In genomic region chr11:83873509-83873908, GRCm38 (mm10) we compare ENCODE assay signal across 25 mouse cellular contexts. TPM values are rescaled to one million over a fixed set of nuclear protein-coding genes. Genes with fewer than 3 reads are reported as not detected.
DNase-seq lines count a peak whose midpoint lies in the region; ATAC-seq and TF ChIP-seq lines count a peak whose summit lies in the region.
"Had no signal": no experiment of that assay in that cellular context is flagged by ENCODE, and none has a peak within 500 bp of the region (broad histone marks: within the 10 kb centered on the region; RNA-seq: fewer than 3 reads in every experiment).

No protein-coding gene starts in this region.

- no peak overlapping the region for H3K4me3 ChIP-seq in kidney, postnatal 0 days (replicated peaks; ENCODE audit: low read depth, low read length)
- H3K4me3 ChIP-seq in small intestine, adult 2 months (ENCODE audit: low read depth, low read length), result no peak overlapping the region
- H3K4me3 ChIP-seq: embryonic facial prominence, embryonic 12.5 days; erythroblast, embryonic 14.5 days; heart, embryonic 15.5 days; hindbrain, embryonic 10.5 days; limb, embryonic 12.5 days; liver, embryonic 12.5 days had no signal

- TF ChIP-seq POLR2A in small intestine, adult 2 months (IDR thresholded peaks at IDR 0.05; ENCODE audit: low read depth, low read length), result no peak

- H3K9ac ChIP-seq in kidney, postnatal 0 days (ENCODE audit: low read depth, low read length), result no peak overlapping the region
- H3K9ac ChIP-seq: embryonic facial prominence, embryonic 12.5 days; heart, embryonic 15.5 days; limb, embryonic 12.5 days; liver, embryonic 12.5 days had no signal

- H3K9me3 ChIP-seq in kidney, postnatal 0 days (replicated peaks; ENCODE audit: low read length), result no peaks in the 10 kb centered on the region
- H3K9me3 ChIP-seq: embryonic facial prominence, embryonic 12.5 days; heart, embryonic 15.5 days; hindbrain, embryonic 10.5 days; limb, embryonic 12.5 days; liver, embryonic 12.5 days had no signal

- H3K36me3 ChIP-seq in kidney, postnatal 0 days (ENCODE audit: insufficient read depth, low read length), result 0 out of 2 replicates have a peak, but pooled peaks cover 2% of the 10 kb centered on the region
- H3K36me3 ChIP-seq in small intestine, adult 2 months (ENCODE audit: control insufficient read depth, insufficient read depth, low read length), result peaks cover 4% of the 10 kb centered on the region; the same call in 1 of the 2 replicates
- H3K36me3 ChIP-seq: embryonic facial prominence, embryonic 12.5 days; heart, embryonic 15.5 days; hindbrain, embryonic 10.5 days; limb, embryonic 12.5 days; liver, embryonic 12.5 days had no signal

- no peak for ATAC-seq in kidney, postnatal 0 days (replicated peaks; ENCODE audit: low FRiP score, low read depth)
- ATAC-seq in megakaryocyte-erythroid progenitor cell, adult 5-6 weeks (replicated peaks; ENCODE audit: low FRiP score, low TSS enrichment, poor library complexity, severe bottlenecking), result no peak
- ATAC-seq: forebrain, embryonic 14.5 days; hindbrain, postnatal 0 days; liver, embryonic 12.5 days had no signal

- no peaks in the 10 kb centered on the region for H3K4me1 ChIP-seq in kidney, postnatal 0 days (replicated peaks; ENCODE audit: insufficient read depth, low read length)
- peaks cover 33% of the 10 kb centered on the region for H3K4me1 ChIP-seq in small intestine, adult 2 months (ENCODE audit: control insufficient read depth, insufficient read depth, insufficient read length, low read length)
- H3K4me1 ChIP-seq: embryonic facial prominence, embryonic 12.5 days had no signal

- H3K27ac ChIP-seq in kidney, postnatal 0 days, result 0 out of 2 replicates have a peak overlapping the region, but pooled peaks have one; percentile 5
- peak overlapping the region; percentile 50 for H3K27ac ChIP-seq in small intestine, adult 2 months (ENCODE audit: insufficient read depth, low read depth, low read length)
- H3K27ac ChIP-seq: embryonic facial prominence, embryonic 12.5 days; heart, embryonic 15.5 days; hindbrain, embryonic 10.5 days; hindbrain, postnatal 0 days; limb, embryonic 12.5 days; liver, embryonic 12.5 days; macrophage had no signal

- no peak for TF ChIP-seq CTCF in kidney, postnatal 0 days (IDR thresholded peaks at IDR 0.05; ENCODE audit: low read depth)
- no peak for TF ChIP-seq CTCF in small intestine, adult 2 months (IDR thresholded peaks at IDR 0.05; ENCODE audit: extremely low read depth, insufficient read length, insufficient replicate concordance, low read depth, low read length)

- H3K27me3 ChIP-seq in kidney, postnatal 0 days (ENCODE audit: insufficient read depth, low read length), result no peaks in the 10 kb centered on the region
- H3K27me3 ChIP-seq in small intestine, adult 2 months (ENCODE audit: control insufficient read depth, insufficient read depth, low read length), result no peaks in the 10 kb centered on the region
- H3K27me3 ChIP-seq: embryonic facial prominence, embryonic 12.5 days; heart, embryonic 15.5 days; liver, embryonic 12.5 days had no signal

- peak; percentile 27 to 60 for DNase-seq in adrenal gland, adult (ENCODE audit: inconsistent age in 2 of 2, low spot score in 1 of 2)
- DNase-seq in adrenal gland, adult 18-20 months (ENCODE audit: low spot score in 2 of 2), result no peak
- no peak for DNase-seq in kidney, postnatal 0 days (ENCODE audit: low spot score)
- no peak for DNase-seq in kidney, adult 9 months
- peak; percentile 48 to 63 for DNase-seq in kidney, postnatal 36 days
- DNase-seq in right cerebral cortex, postnatal 36 days (ENCODE audit: low spot score in 2 of 2), result no peak
- DNase-seq: cerebellum, adult 9-11 months; gastrocnemius, postnatal 14 days; heart, adult 18-20 months; retina, postnatal 1 day; right cerebral cortex, postnatal 4 days; thymus, postnatal 14 days had no signal

- WGBS in kidney, postnatal 0 days, result 17% methylated on average over 9 of the region's 9 CpGs
- WGBS in small intestine, adult 2 months, result 18% methylated on average over 9 of the region's 9 CpGs

- H3K4me2 ChIP-seq in kidney, postnatal 0 days (ENCODE audit: low read length), result no peak overlapping the region
- H3K4me2 ChIP-seq: embryonic facial prominence, embryonic 12.5 days; heart, embryonic 15.5 days; limb, embryonic 12.5 days; liver, embryonic 12.5 days; midbrain, embryonic 11.5 days had no signal

RNA-seq across cellular contexts. Expression of gene Hnf1b, which starts 23.6 kb away (rescaled TPM):
- under 1 TPM in 1 of 2 experiments, not detected in 1; 0.17 TPM for total RNA-seq in adrenal gland, adult 18-20 months (2021)
- polyA plus RNA-seq in kidney, postnatal 0 days (2015; fragmentation: Nextera tagmentation; extraction: Ambion mirVana), result 88.8 and 92.6 TPM in 2 replicates
- 10.9 and 23.3 TPM in 2 replicates for polyA plus RNA-seq in small intestine, adult 2 months (2012; rRNA removed)
- total RNA-seq in megakaryocyte-erythroid progenitor cell, adult 5-6 weeks (2014; fragmentation: Nextera tagmentation), result not detected in 2 replicates
- not detected in 2 replicates for total RNA-seq in megakaryocyte-erythroid progenitor cell, adult 5-6 weeks (2017)
- total RNA-seq: gastrocnemius, postnatal 14 days; hindbrain, postnatal 0 days; monocyte, adult 5-6 weeks had no signal
- polyA plus RNA-seq: embryonic facial prominence, embryonic 12.5 days; erythroblast, embryonic 14.5 days; hindbrain, embryonic 10.5 days; limb, embryonic 12.5 days; macrophage; midbrain, embryonic 11.5 days had no signal

Comparison
In these comparisons a context has a peak if more than half of its experiments do, and no peak if none do; other contexts are left out.
1. DNase-seq: peak in adrenal gland, adult (2 of 2) and kidney, postnatal 36 days (2 of 2); none in adrenal gland, adult 18-20 months (0 of 2), kidney, postnatal 0 days (single experiment), kidney, adult 9 months (single experiment) and right cerebral cortex, postnatal 36 days (0 of 2).